Mouse (Mus musculus): ENCODE results near the gene Lrig1. TPM values are rescaled to one million over a fixed set of nuclear protein-coding genes. Genes with fewer than 3 reads are reported as not detected.

Gene Lrig1
- polyA plus RNA-seq, 1 experiment from 2014 or later: 17.2 TPM

GRCm38 (mm10) chr6:94666432-94667119 is 33.4 kb downstream of the Lrig1 start:
- Histone ChIP-seq H3K4me1 (ENCODE audit: control insufficient read depth, insufficient read depth, low read length) (no peaks in the 10 kb centered on the region), H3K4me3 (ENCODE audit: low read depth, low read length) (no peak overlapping the region), H3K27me3 (ENCODE audit: control insufficient read depth, insufficient read depth, low read length) (no peaks in the 10 kb centered on the region), H3K9me3 (replicated peaks; ENCODE audit: control insufficient read depth, low read length) (no peaks in the 10 kb centered on the region), H3K9ac (replicated peaks; ENCODE audit: low read length) (no peak overlapping the region), H3K4me2 (ENCODE audit: low read depth, low read length) (no peak overlapping the region), H3K27ac (replicated peaks; ENCODE audit: low read depth, low read length) (no peak overlapping the region), H3K36me3 (replicated peaks; ENCODE audit: control insufficient read depth, insufficient read depth, low read depth, low read length) (no peaks in the 10 kb centered on the region)
- WGBS: 68% methylated on average over 7 of the region's 7 CpGs
- no peak for ATAC-seq (replicated peaks; ENCODE audit: insufficient number of reproducible peaks, low FRiP score, low TSS enrichment, low read depth)
- no peak for DNase-seq (ENCODE audit: low spot score)

- Histone ChIP-seq H3K4me1 (ENCODE audit: control insufficient read depth, insufficient read depth, low read length) (no peaks in the 10 kb centered on the region), H3K27me3 (ENCODE audit: control insufficient read depth, insufficient read depth, low read length) (no peaks in the 10 kb centered on the region), H3K9me3 (replicated peaks; ENCODE audit: control insufficient read depth, low read length) (no peaks in the 10 kb centered on the region), H3K36me3 (replicated peaks; ENCODE audit: control insufficient read depth, insufficient read depth, low read depth, low read length) (no peaks in the 10 kb centered on the region), H3K27ac (replicated peaks; ENCODE audit: low read depth, low read length) (no peak overlapping the region), H3K4me3 (ENCODE audit: low read depth, low read length) (no peak overlapping the region), H3K9ac (replicated peaks; ENCODE audit: low read length) (no peak overlapping the region), H3K4me2 (ENCODE audit: low read depth, low read length) (no peak overlapping the region)
- DNase-seq (ENCODE audit: low spot score) (no peak), ATAC-seq (replicated peaks; ENCODE audit: insufficient number of reproducible peaks, low FRiP score, low TSS enrichment, low read depth) (no peak)
- WGBS: 71% methylated on average over 1 of the region's 1 CpGs
Measured at GRCm38 (mm10) chr6:94665677-94666076, 34.3 kb downstream of the Lrig1 start.

DNA sequence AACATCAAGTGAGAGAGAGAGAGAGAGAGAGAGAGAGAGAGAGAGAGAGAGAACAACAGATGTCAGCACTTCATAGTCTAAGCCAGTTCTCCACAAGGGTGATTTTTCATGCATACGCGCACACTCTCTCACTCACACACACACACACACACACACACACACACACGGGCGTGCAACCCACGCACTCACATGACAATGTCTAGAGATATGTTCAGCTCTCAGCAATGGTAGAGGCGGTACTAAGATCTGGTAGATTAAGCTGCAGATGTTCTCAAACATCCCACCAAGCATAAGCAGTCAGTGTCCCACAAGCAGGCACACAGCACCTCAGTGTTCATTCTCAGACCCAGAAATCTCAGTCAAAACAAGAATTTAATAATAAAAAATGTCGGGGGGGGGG is 34.7 kb downstream of the Lrig1 start:
- 82% methylated on average over 7 of the region's 7 CpGs for WGBS
- no peaks in the 10 kb centered on the region for H3K4me1 ChIP-seq (ENCODE audit: control insufficient read depth, insufficient read depth, low read length)

DNA sequence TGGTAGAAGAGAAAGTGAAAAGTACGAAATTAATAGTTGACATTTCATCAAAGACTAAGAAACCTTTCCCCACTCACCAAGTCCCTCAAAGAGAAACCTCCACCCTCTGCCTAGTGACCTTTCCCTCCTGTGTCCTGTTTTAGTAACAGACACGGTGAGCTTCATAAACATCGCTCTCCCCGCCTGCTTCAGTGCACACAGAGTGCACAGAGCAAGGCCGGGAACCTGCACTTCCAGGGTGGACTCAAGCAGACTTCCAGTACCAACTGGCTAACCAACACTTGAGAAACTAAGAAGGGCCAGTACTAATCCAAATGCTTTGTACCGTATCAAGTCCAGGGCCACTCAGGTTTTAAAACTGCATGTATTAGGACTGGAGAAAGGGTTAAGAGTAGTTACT is 36.0 kb downstream of the Lrig1 start:
- Histone ChIP-seq H3K4me2 (ENCODE audit: low read depth, low read length) (no peak overlapping the region), H3K9ac (replicated peaks; ENCODE audit: low read length) (no peak overlapping the region), H3K9me3 (replicated peaks; ENCODE audit: control insufficient read depth, low read length) (no peaks in the 10 kb centered on the region), H3K36me3 (replicated peaks; ENCODE audit: control insufficient read depth, insufficient read depth, low read depth, low read length) (no peaks in the 10 kb centered on the region), H3K27me3 (ENCODE audit: control insufficient read depth, insufficient read depth, low read length) (no peaks in the 10 kb centered on the region), H3K4me3 (ENCODE audit: low read depth, low read length) (no peak overlapping the region), H3K27ac (replicated peaks; ENCODE audit: low read depth, low read length) (no peak overlapping the region), H3K4me1 (ENCODE audit: control insufficient read depth, insufficient read depth, low read length) (no peaks in the 10 kb centered on the region)
- DNase-seq (ENCODE audit: low spot score) (no peak), ATAC-seq (replicated peaks; ENCODE audit: insufficient number of reproducible peaks, low FRiP score, low TSS enrichment, low read depth) (no peak)
- 77% methylated on average over 6 of the region's 6 CpGs for WGBS

More for the DNA sequence above, 34.7 kb downstream of the Lrig1 start:
- Histone ChIP-seq H3K27ac (replicated peaks; ENCODE audit: low read depth, low read length) (no peak overlapping the region), H3K9me3 (replicated peaks; ENCODE audit: control insufficient read depth, low read length) (no peaks in the 10 kb centered on the region), H3K27me3 (ENCODE audit: control insufficient read depth, insufficient read depth, low read length) (no peaks in the 10 kb centered on the region), H3K4me3 (ENCODE audit: low read depth, low read length) (no peak overlapping the region), H3K36me3 (replicated peaks; ENCODE audit: control insufficient read depth, insufficient read depth, low read depth, low read length) (no peaks in the 10 kb centered on the region), H3K4me2 (ENCODE audit: low read depth, low read length) (no peak overlapping the region), H3K9ac (replicated peaks; ENCODE audit: low read length) (no peak overlapping the region)
- DNase-seq (ENCODE audit: low spot score) (no peak), ATAC-seq (replicated peaks; ENCODE audit: insufficient number of reproducible peaks, low FRiP score, low TSS enrichment, low read depth) (no peak)

- Histone ChIP-seq H3K4me3 (ENCODE audit: low read depth, low read length) (no peak overlapping the region), H3K9ac (replicated peaks; ENCODE audit: low read length) (no peak overlapping the region), H3K36me3 (replicated peaks; ENCODE audit: control insufficient read depth, insufficient read depth, low read depth, low read length) (no peaks in the 10 kb centered on the region), H3K9me3 (replicated peaks; ENCODE audit: control insufficient read depth, low read length) (no peaks in the 10 kb centered on the region), H3K4me2 (ENCODE audit: low read depth, low read length) (no peak overlapping the region), H3K4me1 (ENCODE audit: control insufficient read depth, insufficient read depth, low read length) (peaks cover 4% of the 10 kb centered on the region; the same call in 1 of the 2 replicates), H3K27ac (replicated peaks; ENCODE audit: low read depth, low read length) (no peak overlapping the region), H3K27me3 (ENCODE audit: control insufficient read depth, insufficient read depth, low read length) (no peaks in the 10 kb centered on the region)
- ATAC-seq (replicated peaks; ENCODE audit: insufficient number of reproducible peaks, low FRiP score, low TSS enrichment, low read depth): no peak
- no peak for DNase-seq (ENCODE audit: low spot score)
- WGBS: 90% methylated on average over 9 of the region's 9 CpGs
Measured at GRCm38 (mm10) chr6:94661923-94662322, 38.0 kb downstream of the Lrig1 start.

- Histone ChIP-seq H3K27ac (replicated peaks; ENCODE audit: low read depth, low read length) (no peak overlapping the region), H3K9ac (replicated peaks; ENCODE audit: low read length) (no peak overlapping the region), H3K4me1 (ENCODE audit: control insufficient read depth, insufficient read depth, low read length) (peaks cover 4% of the 10 kb centered on the region; the same call in 1 of the 2 replicates), H3K4me3 (ENCODE audit: low read depth, low read length) (no peak overlapping the region), H3K36me3 (replicated peaks; ENCODE audit: control insufficient read depth, insufficient read depth, low read depth, low read length) (no peaks in the 10 kb centered on the region), H3K9me3 (replicated peaks; ENCODE audit: control insufficient read depth, low read length) (no peaks in the 10 kb centered on the region), H3K27me3 (ENCODE audit: control insufficient read depth, insufficient read depth, low read length) (no peaks in the 10 kb centered on the region), H3K4me2 (ENCODE audit: low read depth, low read length) (no peak overlapping the region)
- WGBS: 93% methylated on average over 8 of the region's 8 CpGs
- DNase-seq (ENCODE audit: low spot score): no peak
- no peak for ATAC-seq (replicated peaks; ENCODE audit: insufficient number of reproducible peaks, low FRiP score, low TSS enrichment, low read depth)
Measured at GRCm38 (mm10) chr6:94661321-94661720, 38.6 kb downstream of the Lrig1 start.

GRCm38 (mm10) chr6:94659886-94660333 is 40.0 kb downstream of the Lrig1 start:
- 55% methylated on average over 4 of the region's 4 CpGs for whole genome bisulfite sequencing
- H3K27me3 ChIP-seq (ENCODE audit: control insufficient read depth, insufficient read depth, low read length): no peaks in the 10 kb centered on the region
- H3K9me3 ChIP-seq (replicated peaks; ENCODE audit: control insufficient read depth, low read length): no peaks in the 10 kb centered on the region
- H3K4me1 ChIP-seq (ENCODE audit: control insufficient read depth, insufficient read depth, low read length): peaks cover 4% of the 10 kb centered on the region; the same call in 1 of the 2 replicates
- no peak overlapping the region for H3K4me2 ChIP-seq (ENCODE audit: low read depth, low read length)
- H3K27ac ChIP-seq (replicated peaks; ENCODE audit: low read depth, low read length): no peak overlapping the region
- DNase-seq (ENCODE audit: low spot score) (no peak), ATAC-seq (replicated peaks; ENCODE audit: insufficient number of reproducible peaks, low FRiP score, low TSS enrichment, low read depth) (no peak)
- 0 out of 2 replicates have a peak, but pooled peaks cover under 1% of the 10 kb centered on the region for H3K36me3 ChIP-seq (replicated peaks; ENCODE audit: control insufficient read depth, insufficient read depth, low read depth, low read length)
- H3K4me3 ChIP-seq (ENCODE audit: low read depth, low read length): no peak overlapping the region
- H3K9ac ChIP-seq (replicated peaks; ENCODE audit: low read length): no peak overlapping the region

DNA sequence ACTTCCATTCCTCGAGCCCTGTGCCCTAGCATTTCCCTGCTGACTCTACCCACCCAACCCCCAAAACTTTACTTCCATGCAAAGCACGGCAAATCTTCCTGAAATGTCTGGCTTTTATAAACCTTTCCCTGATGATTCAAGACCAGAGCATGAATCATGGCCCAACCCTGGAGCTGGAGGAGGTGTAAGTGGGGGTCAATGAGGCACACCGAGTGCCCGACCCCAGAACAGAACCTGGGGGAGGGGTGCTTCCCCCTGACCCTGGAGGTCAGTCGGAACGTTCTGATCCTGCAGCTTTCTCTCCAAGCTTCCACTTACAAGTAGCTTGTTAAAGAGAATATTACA is 41.9 kb downstream of the Lrig1 start:
- DNase-seq (ENCODE audit: low spot score) (no peak), ATAC-seq (replicated peaks; ENCODE audit: insufficient number of reproducible peaks, low FRiP score, low TSS enrichment, low read depth) (no peak)
- Histone ChIP-seq H3K9ac (replicated peaks; ENCODE audit: low read length) (no peak overlapping the region), H3K27me3 (ENCODE audit: control insufficient read depth, insufficient read depth, low read length) (no peaks in the 10 kb centered on the region), H3K9me3 (replicated peaks; ENCODE audit: control insufficient read depth, low read length) (no peaks in the 10 kb centered on the region), H3K4me3 (ENCODE audit: low read depth, low read length) (no peak overlapping the region), H3K27ac (replicated peaks; ENCODE audit: low read depth, low read length) (no peak overlapping the region), H3K4me1 (ENCODE audit: control insufficient read depth, insufficient read depth, low read length) (peaks cover 4% of the 10 kb centered on the region; the same call in 1 of the 2 replicates), H3K36me3 (replicated peaks; ENCODE audit: control insufficient read depth, insufficient read depth, low read depth, low read length) (0 out of 2 replicates have a peak, but pooled peaks cover 2% of the 10 kb centered on the region), H3K4me2 (ENCODE audit: low read depth, low read length) (no peak overlapping the region)
- WGBS: 34% methylated on average over 6 of the region's 6 CpGs

All from embryonic facial prominence, embryonic 11.5 days (tissue).